Mouse (Mus musculus) gastrocnemius, adult 2 months (tissue): ENCODE measurements at regions not wholly inside any gene's neighbourhood (a gene's known extent, or its start where the extent isn't known, plus 50 kb on each side); places are given as distances from the start of the nearest gene placed in this dataset.

Source experiments
- DNase-seq: peaks from one replicate; pipeline ENCODE4 v3.0.0; 2022
- H3K27ac ChIP-seq: fragments of 200-600 bp; 2 replicates; pipeline ENCODE4 v1.8.1; 2022; ENCODE audit warnings: mild to moderate bottlenecking
- H3K4me3 ChIP-seq: fragments of 200-600 bp; 2 replicates; pipeline ENCODE4 v1.8.1; 2022; ENCODE audit warnings: mild to moderate bottlenecking, moderate library complexity
- CTCF ChIP-seq: fragments of 200-600 bp; IDR thresholded peaks from 2 replicates; pipeline ENCODE4 v1.8.1; 2022; ENCODE audit warnings: antibody characterized with exemption, mild to moderate bottlenecking, moderate library complexity
- intact Hi-C: fragments of 180-260 bp; cut with DNase I; formaldehyde crosslinking; loops from one replicate; pipeline ENCODE4 v1.15.1; 2025

- Histone ChIP-seq H3K27ac (no peak overlapping the region), H3K4me3 (no peak overlapping the region)
- intact Hi-C loops, result no loop called here
- no peak for DNase-seq
- TF ChIP-seq CTCF, result no peak
These were observed 115.0 kb upstream of the Mpped2 start for GRCm38 (mm10) chr2:106578062-106578461.

GRCm38 (mm10) chr2:106580663-106581062 lies 112.4 kb upstream of the Mpped2 start:
- TF ChIP-seq CTCF, result no peak

GRCm38 (mm10) chr2:106621251-106621650 lies 71.8 kb upstream of the Mpped2 start:
- no peak overlapping the region for H3K27ac ChIP-seq
- no peak for DNase-seq
- H3K4me3 ChIP-seq, result no peak overlapping the region
- intact Hi-C loops, result no loop called here
- TF ChIP-seq CTCF, result no peak

More at GRCm38 (mm10) chr2:106580663-106581062, 112.4 kb upstream of the Mpped2 start:
- no peak overlapping the region for H3K27ac ChIP-seq
- H3K4me3 ChIP-seq, result no peak overlapping the region
- no peak for DNase-seq
- intact Hi-C loops, result no loop called here

- intact Hi-C loops, result no loop called here
These were observed 70.7 kb upstream of the Mpped2 start for GRCm38 (mm10) chr2:106622326-106622725.

GRCm38 (mm10) chr2:106623680-106624079 lies 69.4 kb upstream of the Mpped2 start:
- no peak for DNase-seq
- Histone ChIP-seq H3K4me3 (no peak overlapping the region), H3K27ac (no peak overlapping the region)
- no peak for TF ChIP-seq CTCF
- intact Hi-C loops, result no loop called here

More at GRCm38 (mm10) chr2:106622326-106622725, 70.7 kb upstream of the Mpped2 start:
- no peak for TF ChIP-seq CTCF
- Histone ChIP-seq H3K4me3 (no peak overlapping the region), H3K27ac (no peak overlapping the region)
- no peak for DNase-seq

- TF ChIP-seq CTCF, result no peak
- Histone ChIP-seq H3K27ac (no peak overlapping the region), H3K4me3 (no peak overlapping the region)
- intact Hi-C loops, result no loop called here
- DNase-seq, result no peak
These were observed 61.1 kb upstream of the Mpped2 start for GRCm38 (mm10) chr2:106631986-106632385.
